Mouse (Mus musculus) thymus, postnatal 10 days (tissue): ENCODE data around the gene Fgfr2.
A peak's percentile ranks its signal among the peaks of the same experiment; 100 is the strongest.

ENCODE experiments used
- DNase-seq, 2 experiments: peaks; one replicate each; pipeline ENCODE4 v3.0.0; 2021; ENCODE audit warnings: low spot score in 2 of 2

Fgfr2 gene

DNA sequence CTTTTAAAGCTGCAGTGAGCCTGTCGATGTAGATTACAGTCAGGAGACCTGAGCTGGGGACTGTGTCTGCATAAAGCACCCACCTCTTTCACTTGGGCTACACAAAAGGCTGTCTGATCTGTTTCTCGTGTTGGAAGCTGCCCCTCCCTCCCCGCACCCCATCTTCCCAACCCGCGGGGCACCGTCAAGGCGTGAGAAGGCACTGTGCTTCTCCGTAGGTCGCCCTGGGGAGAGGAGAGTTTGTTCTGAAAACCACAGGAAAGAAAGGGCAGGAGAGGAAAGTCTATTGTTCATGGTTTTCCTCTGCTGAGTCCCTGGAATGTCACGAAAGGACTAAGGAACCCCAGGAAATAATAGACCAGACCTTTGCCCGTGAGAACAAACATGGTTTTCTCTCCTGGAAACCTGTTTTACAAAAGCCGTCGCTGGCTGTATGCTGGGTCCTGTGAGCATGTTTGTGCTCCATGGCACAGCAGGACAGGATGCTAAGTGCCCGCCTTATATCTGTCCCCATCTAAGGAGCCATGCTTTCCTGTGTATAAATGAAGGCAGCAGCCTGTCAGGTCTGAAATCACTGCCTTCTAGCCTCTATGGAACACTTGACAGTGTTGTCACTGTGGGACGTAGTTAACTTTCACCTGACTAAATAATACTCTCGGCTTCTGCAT, 2403.1 kb downstream of the Fgfr2 start:
- no peak for DNase-seq

- no peak for DNase-seq
Measured at GRCm38 (mm10) chr7:130716989-130717388, 2406.2 kb downstream of the Fgfr2 start.

DNA sequence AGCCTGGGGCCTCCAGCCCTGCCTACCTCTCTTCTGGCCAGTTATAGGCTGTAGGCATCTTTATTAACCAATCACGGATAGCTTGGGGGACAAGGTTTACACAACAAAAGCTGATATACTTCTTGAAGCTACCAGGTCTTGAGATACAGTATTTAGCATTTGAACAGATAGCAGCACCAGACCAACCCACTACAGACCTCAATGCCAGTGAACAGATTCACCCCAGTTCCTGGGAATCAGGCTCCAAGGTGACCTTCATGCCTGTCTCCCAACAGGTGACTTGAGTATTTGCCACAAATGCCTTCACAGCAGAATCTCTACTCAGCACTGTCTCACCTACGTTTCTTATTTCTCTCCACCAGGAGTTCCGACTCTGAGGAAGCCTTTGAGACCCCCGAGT, 2406.8 kb downstream of the Fgfr2 start:
- DNase-seq = no peak

- no peak for DNase-seq
Measured at GRCm38 (mm10) chr7:130715467-130715866, 2407.7 kb downstream of the Fgfr2 start.

GRCm38 (mm10) chr7:130713319-130713718, 2409.8 kb downstream of the Fgfr2 start:
- no peak for DNase-seq

DNA sequence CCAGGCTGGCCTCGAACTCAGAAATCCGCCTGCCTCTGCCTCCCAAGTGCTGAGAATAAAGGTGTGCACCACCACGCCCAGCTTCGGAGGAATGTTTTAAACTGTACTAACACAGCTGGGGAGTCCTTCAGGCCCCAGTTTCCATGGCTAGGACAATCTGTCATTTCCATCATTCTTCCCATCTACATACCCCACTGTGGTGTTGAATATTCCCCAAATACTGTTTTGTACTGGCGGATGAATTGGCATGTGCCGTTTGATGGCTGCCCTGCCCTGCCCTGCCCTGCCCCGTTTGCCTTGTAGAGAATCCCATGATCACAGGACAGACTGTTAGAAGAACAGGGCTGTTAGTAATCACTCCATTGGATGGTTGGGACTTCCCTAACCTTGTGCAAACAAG, 2411.3 kb downstream of the Fgfr2 start:
- no peak for DNase-seq

GRCm38 (mm10) chr7:130709372-130710274, 2413.5 kb downstream of the Fgfr2 start:
- no peak for DNase-seq

DNA sequence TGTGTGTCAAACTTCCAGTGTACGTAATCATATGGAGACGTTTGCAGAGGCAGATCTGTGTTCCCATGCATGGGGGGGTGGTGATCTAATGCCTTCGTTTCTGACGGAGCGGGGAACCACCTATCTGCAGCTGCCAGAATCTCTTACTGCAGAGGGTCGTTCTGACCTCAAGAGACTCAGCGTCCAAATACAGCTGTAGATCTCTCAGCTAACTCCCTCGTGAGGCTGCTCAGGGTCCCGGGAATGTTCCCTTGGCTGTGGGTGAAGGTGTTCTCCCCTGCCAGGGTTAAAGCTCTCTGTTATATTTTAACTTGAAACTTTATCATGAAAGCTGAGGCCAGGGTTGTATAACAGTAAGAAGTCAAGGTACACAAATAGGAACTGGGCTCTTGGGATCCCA, 2414.2 kb downstream of the Fgfr2 start:
- no peak for DNase-seq

- DNase-seq = no peak
Measured at GRCm38 (mm10) chr7:130705230-130705629, 2417.9 kb downstream of the Fgfr2 start.

GRCm38 (mm10) chr7:130701336-130701735, 2421.8 kb downstream of the Fgfr2 start:
- no peak for DNase-seq

GRCm38 (mm10) chr7:130698480-130698879, 2424.7 kb downstream of the Fgfr2 start:
- DNase-seq = peak in 1 of 2 experiments; percentile 19

DNA sequence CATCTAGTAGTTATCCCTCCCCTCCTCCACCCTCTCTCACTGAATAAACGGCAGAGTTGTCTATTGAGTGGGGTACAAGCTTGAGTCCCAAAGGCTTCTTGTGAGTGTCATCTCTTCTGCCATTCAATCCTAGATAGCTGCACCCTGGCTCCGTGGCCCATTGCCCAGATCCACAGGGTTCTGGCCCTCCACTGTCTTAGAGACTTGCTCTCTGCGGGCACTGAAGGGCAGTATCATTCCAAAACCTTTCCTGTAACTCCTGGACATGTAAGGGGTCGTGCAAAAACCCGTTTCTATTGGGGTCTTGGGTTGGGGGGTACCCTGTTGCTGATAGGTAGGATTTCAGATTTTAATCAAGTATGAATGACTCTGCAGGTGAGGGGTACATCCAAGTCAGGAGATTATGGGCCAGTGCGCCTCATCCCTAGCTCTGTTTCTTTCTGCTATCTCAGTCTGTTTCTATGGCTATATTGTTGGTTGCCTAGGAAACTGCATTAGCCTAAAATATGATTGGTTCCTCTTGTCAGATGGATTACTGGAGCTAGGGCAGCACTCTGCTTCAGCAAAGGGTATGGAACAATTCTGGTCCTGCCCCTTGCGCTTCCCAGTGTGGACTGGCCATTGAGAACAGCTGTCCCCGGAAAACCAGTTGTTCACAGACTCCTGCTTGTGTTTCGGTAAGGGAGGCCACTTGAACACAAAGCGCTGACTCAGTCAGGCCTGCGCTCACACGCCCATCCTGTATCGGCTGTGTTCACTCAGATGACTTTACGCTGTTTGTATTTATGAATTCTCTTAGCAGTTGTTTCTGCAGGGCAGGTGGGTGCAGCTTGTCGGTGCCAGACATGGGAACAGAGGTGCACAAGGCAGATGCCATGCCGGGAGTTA, 2426.6 kb downstream of the Fgfr2 start:
- DNase-seq = no peak

DNA sequence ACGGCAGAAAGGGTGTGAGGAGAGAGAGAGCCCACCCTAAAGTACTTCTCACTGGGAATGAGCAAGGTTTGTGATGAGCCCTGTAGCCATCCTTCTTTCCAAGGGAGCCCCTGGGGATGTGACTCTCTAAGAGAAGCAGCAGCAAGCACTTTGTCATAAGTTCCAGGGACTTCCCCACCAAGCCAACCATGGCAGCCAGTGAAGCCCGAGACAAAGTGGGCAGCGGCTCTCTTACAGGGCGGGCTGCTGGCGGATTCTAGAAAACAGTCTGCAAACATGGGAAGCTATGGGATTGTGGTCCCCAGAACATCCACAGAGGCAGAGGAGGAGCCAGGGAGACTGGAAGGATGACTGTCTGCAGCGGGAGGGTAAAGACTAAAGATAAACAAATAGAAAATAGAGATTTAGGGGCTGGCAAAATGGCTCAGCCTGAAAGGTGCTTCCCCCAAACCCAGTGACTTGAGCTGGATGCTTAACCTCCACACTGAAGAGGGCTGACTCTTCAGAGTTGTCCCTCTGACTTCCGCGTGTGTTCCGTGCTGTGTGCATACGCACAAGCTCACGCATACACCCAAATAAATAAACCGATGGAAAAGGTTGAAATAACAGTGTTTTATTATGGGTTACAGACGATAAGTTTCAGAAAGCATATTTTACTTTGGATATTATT, 2427.3 kb downstream of the Fgfr2 start:
- DNase-seq = no peak

DNA sequence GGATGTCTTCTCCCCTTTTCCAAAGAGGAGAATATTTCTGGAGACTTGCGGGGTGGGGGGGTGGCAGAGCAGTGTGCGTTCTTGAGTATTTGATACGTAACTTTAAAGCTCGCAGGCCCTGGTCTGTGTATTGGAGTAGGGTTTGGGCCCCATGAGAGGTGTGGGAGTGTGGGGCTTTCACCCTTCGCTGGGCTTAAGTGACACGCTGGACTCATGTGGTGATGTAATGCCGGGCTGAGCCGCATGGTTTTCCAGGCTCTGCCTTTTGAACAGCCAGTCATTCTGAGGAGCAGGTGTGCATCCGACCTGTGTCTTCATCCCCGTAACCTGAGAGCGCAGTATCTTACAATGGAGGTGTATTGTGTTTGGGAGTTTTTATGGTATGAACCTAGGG, 2429.4 kb downstream of the Fgfr2 start:
- DNase-seq = no peak

DNA sequence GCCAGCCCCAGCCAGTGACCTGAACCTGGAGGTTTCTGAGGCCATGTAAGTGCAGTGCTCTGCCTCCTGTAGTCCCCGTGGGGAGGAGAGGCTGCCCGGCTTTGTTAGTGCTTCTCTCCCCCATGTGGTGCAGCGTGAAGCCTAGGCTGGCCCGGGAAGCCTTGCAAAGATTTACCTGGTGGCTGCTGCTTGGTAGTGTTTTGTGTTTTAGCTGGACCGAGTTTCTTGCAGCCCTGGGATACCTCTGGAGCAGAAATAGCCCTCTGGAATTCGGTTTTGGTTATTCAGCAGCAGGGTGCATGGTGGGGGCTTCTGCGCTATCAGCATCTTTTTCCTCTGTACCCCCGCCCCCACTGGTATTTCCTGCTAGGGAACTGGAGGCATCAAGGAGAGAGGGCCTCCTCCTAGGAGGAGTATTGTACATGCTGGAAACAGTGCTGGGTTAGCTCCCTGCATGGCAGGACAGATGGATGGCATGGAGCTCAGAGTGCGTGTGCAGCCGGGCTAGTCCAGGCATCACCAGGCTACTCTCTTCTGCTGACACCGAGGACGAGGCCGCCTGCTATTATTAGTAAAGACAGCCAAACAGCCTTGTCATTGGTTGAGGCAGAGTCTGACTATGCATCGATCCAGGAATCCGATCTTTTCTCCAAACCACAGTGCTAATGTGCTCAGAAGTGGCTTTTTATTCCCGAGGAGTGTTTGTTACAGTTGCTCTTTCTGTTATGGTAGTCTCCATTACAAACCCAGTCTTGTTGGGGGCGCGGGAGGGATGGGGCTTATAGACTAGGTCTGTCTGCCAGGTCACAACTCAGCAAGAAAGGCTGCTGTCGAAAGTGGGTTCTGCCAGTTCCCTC, 2430.0 kb downstream of the Fgfr2 start:
- DNase-seq = peak; percentile 34 to 44

GRCm38 (mm10) chr7:130692392-130692942, 2430.7 kb downstream of the Fgfr2 start:
- peak; percentile 66 to 67 for DNase-seq

DNA sequence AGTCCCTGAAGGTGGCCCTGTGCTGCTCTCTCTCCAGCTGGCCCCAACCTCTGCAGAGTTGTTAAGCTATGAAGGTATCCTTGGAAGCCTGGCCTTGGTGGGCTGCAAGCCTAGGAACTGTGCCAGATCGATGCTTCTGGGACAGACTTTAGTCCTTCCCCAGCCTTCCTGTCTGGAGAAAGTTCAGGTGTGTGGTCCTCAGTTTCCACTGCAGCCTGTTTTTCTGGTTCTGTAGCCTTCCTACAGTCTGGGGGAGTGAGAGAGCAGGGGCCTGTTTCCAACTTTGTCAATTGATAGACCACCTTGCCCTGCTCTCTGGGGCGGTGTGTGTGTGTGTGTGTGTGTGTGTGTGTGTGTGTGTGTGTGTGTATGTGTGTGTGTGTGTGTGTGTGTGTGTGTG, 2431.2 kb downstream of the Fgfr2 start:
- DNase-seq = no peak

DNA sequence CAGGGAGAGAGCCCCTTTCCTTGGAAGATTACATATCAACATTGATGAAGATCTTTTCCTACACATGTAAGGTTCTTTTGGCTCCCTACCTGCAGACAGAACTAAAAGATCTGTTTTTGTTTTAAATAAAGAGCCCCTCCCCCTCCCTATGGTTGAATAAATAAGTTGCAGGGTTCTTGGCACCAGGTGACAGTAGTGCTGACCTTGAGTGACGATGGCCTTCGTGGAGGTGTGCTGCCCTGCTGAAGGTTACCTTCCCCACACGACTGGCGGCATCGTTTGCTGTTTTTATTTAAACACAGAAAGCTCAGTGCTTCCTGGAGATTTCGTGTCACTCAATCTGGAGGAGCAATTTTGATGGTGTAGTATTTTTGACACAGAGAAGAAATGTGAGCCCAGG, 2432.3 kb downstream of the Fgfr2 start:
- DNase-seq = no peak

DNA sequence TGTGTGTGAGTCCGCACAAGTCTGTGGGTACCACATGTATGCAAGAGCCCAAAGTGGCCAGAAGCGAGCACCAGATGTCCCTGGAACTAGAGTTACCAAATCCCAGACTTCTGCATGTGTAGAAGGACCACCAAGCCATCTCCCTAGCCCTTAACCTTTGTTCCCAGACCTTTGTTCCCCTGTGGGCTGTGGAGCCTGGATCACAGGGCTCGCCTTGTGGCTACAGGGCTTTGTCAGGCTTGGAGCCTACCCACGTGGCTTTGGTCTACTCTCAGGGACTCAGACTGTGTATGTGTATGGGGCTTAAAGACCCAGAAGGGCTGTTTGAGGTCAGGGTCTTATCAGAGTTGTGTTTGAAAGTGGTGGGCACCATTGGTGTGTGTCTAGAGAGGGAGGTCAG, 2434.5 kb downstream of the Fgfr2 start:
- no peak for DNase-seq

DNA sequence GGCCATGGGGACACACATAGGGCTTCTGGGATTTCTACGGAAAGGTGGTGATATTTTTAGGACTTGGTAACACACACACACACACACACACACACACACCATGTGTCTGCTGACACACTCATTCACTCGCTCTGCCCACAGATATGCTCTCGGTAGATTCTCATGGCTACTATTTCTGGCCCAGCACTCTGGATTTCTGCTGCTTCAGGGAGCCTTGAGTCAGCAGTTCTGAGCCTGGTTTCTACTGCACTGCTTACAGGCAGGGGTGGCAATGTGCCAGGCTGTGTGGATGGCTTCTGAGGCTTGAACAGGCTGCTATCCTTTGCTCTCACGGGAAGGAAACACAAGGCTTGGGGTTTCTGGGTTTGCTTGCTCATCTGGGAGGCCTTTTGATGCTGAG, 2441.4 kb downstream of the Fgfr2 start:
- no peak for DNase-seq
